Mouse (Mus musculus) lung, adult 2 months (tissue): Measurements from ENCODE around the gene Scarb1. TPM values are rescaled to one million over a fixed set of nuclear protein-coding genes. Genes with fewer than 3 reads are reported as not detected.

Experiments used
- DNase-seq: peaks from one replicate; pipeline ENCODE4 v3.0.0; 2022
- H3K4me1 ChIP-seq: fragments of 200-500 bp; 2 replicates; pipeline ENCODE4 v1.6.1; 2011; ENCODE audit warnings: low read length; ENCODE audit not compliant: control insufficient read depth, insufficient read depth
- H3K4me3 ChIP-seq: fragments of 200-500 bp; replicated peaks from 2 replicates; pipeline ENCODE3; 2011; ENCODE audit warnings: low read depth, mild to moderate bottlenecking, control low read depth, low read length; ENCODE audit errors: extremely low read depth
- CTCF ChIP-seq: fragments of 200-500 bp; IDR thresholded peaks from 2 replicates; pipeline ENCODE4 v1.5.1; 2011; ENCODE audit warnings: mild to moderate bottlenecking, low read length, control low read depth; ENCODE audit not compliant: insufficient read depth
- POLR2A ChIP-seq: fragments of 200-500 bp; IDR thresholded peaks from 2 replicates; pipeline ENCODE4 v1.6.1; 2011; ENCODE audit warnings: low read depth, mild to moderate bottlenecking, control low read depth, low read length, borderline replicate concordance; ENCODE audit errors: extremely low read depth
- WGBS: fragments of 180-500 bp; shearing (Covaris S2); methylation state at CpG from one replicate; pipeline ENCODE4 v1.1.7; 2018; 5-methylcytosine and 5-hydroxymethylcytosine counted together
- polyA plus RNA-seq: library from polyadenylated mRNA; depleted of rRNA; stranded (reverse); fragments of >200 nt; gene quantifications from 2 replicates; pipeline ENCODE4 v1.2.3, GENCODE M21; 2012

The Scarb1 gene
- polyA plus RNA-seq, 1 experiment: 173 TPM

- TF ChIP-seq CTCF: no peak
- peak; percentile 33; the same call in 1 of the 2 replicates for TF ChIP-seq POLR2A
- Histone ChIP-seq H3K4me3 (no peak overlapping the region), H3K4me1 (peaks cover 24% of the 10 kb centered on the region)
- WGBS: 47% methylated on average over 3 of the region's 3 CpGs
- no peak for DNase-seq
Measured at GRCm38 (mm10) chr5:125383637-125384420, 42.9 kb upstream of the Scarb1 start.

GRCm38 (mm10) chr5:125382673-125383558, 42.0 kb upstream of the Scarb1 start:
- H3K4me1 ChIP-seq: peaks cover 24% of the 10 kb centered on the region
- H3K4me3 ChIP-seq: no peak overlapping the region
- DNase-seq: peak; percentile 50
- 27% methylated on average over 6 of the region's 6 CpGs for WGBS
- TF ChIP-seq POLR2A (peak; percentile 12; the same call in 1 of the 2 replicates), CTCF (peak; percentile 62)

GRCm38 (mm10) chr5:125381954-125382672, 41.2 kb upstream of the Scarb1 start:
- 40% methylated on average over 5 of the region's 5 CpGs for WGBS
- DNase-seq: no peak
- TF ChIP-seq CTCF (no peak), POLR2A (no peak)
- no peak overlapping the region for H3K4me3 ChIP-seq
- H3K4me1 ChIP-seq: peaks cover 24% of the 10 kb centered on the region

- 71% methylated on average over 5 of the region's 5 CpGs for WGBS
Measured at GRCm38 (mm10) chr5:125378919-125379318, 38.0 kb upstream of the Scarb1 start.

GRCm38 (mm10) chr5:125377214-125377613, 36.3 kb upstream of the Scarb1 start:
- DNase-seq: no peak
- no peak overlapping the region for H3K4me3 ChIP-seq
- 65% methylated on average over 7 of the region's 7 CpGs for WGBS
- peaks cover under 1% of the 10 kb centered on the region; the same call in 1 of the 2 replicates for H3K4me1 ChIP-seq
- TF ChIP-seq POLR2A: no peak
- TF ChIP-seq CTCF: no peak

More at GRCm38 (mm10) chr5:125378919-125379318, 38.0 kb upstream of the Scarb1 start:
- TF ChIP-seq CTCF (no peak), POLR2A (no peak)
- Histone ChIP-seq H3K4me3 (no peak overlapping the region), H3K4me1 (peaks cover 11% of the 10 kb centered on the region)
- DNase-seq: no peak

GRCm38 (mm10) chr5:125375871-125376270, 35.0 kb upstream of the Scarb1 start:
- H3K4me1 ChIP-seq: no peaks in the 10 kb centered on the region
- TF ChIP-seq POLR2A: no peak
- TF ChIP-seq CTCF: no peak
- no peak for DNase-seq
- 69% methylated on average over 2 of the region's 2 CpGs for WGBS
- H3K4me3 ChIP-seq: no peak overlapping the region

GRCm38 (mm10) chr5:125372027-125372426, 31.1 kb upstream of the Scarb1 start:
- no peak overlapping the region for H3K4me3 ChIP-seq
- DNase-seq: no peak
- WGBS: 74% methylated on average over 4 of the region's 4 CpGs
- no peaks in the 10 kb centered on the region for H3K4me1 ChIP-seq
- TF ChIP-seq CTCF (no peak), POLR2A (no peak)

- Histone ChIP-seq H3K4me1 (no peaks in the 10 kb centered on the region), H3K4me3 (no peak overlapping the region)
- 71% methylated on average over 7 of the region's 7 CpGs for WGBS
- DNase-seq: no peak
- TF ChIP-seq CTCF (no peak), POLR2A (no peak)
Measured at GRCm38 (mm10) chr5:125370950-125371693, 30.2 kb upstream of the Scarb1 start.

- TF ChIP-seq POLR2A (no peak), CTCF (peak; percentile 53)
- WGBS: 5% methylated on average over 4 of the region's 4 CpGs
- peak; percentile 42 for DNase-seq
- Histone ChIP-seq H3K4me3 (no peak overlapping the region), H3K4me1 (no peaks in the 10 kb centered on the region)
Measured at GRCm38 (mm10) chr5:125368568-125368967, 27.7 kb upstream of the Scarb1 start.
